20 mouse cellular contexts compared by ENCODE assay signal in the genomic region with DNA sequence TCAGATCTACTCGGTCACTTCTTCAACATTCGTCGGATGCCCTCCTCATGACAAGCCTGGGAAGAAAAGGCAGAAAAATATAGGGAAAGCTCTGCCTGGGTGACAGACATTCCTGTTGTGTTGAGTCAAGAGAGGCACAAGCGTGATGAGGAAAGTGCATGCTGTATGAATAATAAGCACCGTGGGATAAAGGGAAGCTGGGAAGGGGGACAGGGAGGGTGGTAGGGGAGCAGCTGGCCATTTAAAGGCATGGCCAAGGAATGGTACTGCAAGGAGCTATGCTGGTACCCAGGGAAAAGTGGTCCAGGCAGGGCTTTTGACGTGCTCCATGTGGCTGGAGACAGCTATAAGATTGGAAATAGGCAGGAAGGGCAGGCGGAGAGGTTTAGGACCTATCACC.
DNase-seq lines count a peak whose midpoint lies in the region; ATAC-seq and TF ChIP-seq lines count a peak whose summit lies in the region.
"Had no signal": no experiment of that assay in that cellular context is flagged by ENCODE, and none has a peak within 500 bp of the region (broad histone marks: within the 10 kb centered on the region; RNA-seq: fewer than 3 reads in every experiment).

No protein-coding gene starts in this region.

- DNase-seq in brain, embryonic 14.5 days (ENCODE audit: low read depth): peak; percentile 86
- peak; percentile 71 for DNase-seq in forebrain, embryonic 14.5 days (ENCODE audit: low spot score)
- DNase-seq in midbrain, embryonic 14.5 days: no peak
- no peak for DNase-seq in adrenal gland, adult 18-20 months (ENCODE audit: low spot score in 2 of 2)
- no peak for DNase-seq in kidney, postnatal 14 days
- DNase-seq: adrenal gland, adult 8-10 months; cerebellum, adult 9-11 months; embryo, embryonic 11 days; gastrocnemius, postnatal 25 days; heart, adult 2 months; heart, postnatal 4 days; liver; right cerebral cortex, postnatal 14 days; thymus, postnatal 4 days had no signal

- H3K4me2 ChIP-seq in forebrain, embryonic 14.5 days (ENCODE audit: low read length): no peak overlapping the region
- no peak overlapping the region for H3K4me2 ChIP-seq in hindbrain, embryonic 15.5 days
- H3K4me2 ChIP-seq in midbrain, embryonic 14.5 days (ENCODE audit: low read length): no peak overlapping the region
- no peak overlapping the region for H3K4me2 ChIP-seq in heart, embryonic 11.5 days
- H3K4me2 ChIP-seq: heart, embryonic 15.5 days; kidney, embryonic 15.5 days had no signal

- H3K36me3 ChIP-seq in forebrain, embryonic 14.5 days (ENCODE audit: control insufficient read depth, insufficient read depth, low read length): no peaks in the 10 kb centered on the region
- H3K36me3 ChIP-seq in hindbrain, embryonic 15.5 days: no peaks in the 10 kb centered on the region
- no peaks in the 10 kb centered on the region for H3K36me3 ChIP-seq in midbrain, embryonic 14.5 days (ENCODE audit: control insufficient read depth, insufficient read depth, low read length)
- no peaks in the 10 kb centered on the region for H3K36me3 ChIP-seq in heart, embryonic 11.5 days (ENCODE audit: control insufficient read depth, insufficient read depth, low read length)
- H3K36me3 ChIP-seq: heart, embryonic 15.5 days; kidney, embryonic 15.5 days had no signal

- TF ChIP-seq POLR2A in brain, embryonic 14.5 days (IDR thresholded peaks at IDR 0.05; ENCODE audit: borderline replicate concordance, extremely low read depth, insufficient read depth, insufficient read length, poor library complexity, severe bottlenecking): no peak

- 28% methylated on average over 7 of the region's 7 CpGs for WGBS in forebrain, embryonic 14.5 days
- WGBS in hindbrain, embryonic 15.5 days: 44% methylated on average over 7 of the region's 7 CpGs
- 38% methylated on average over 7 of the region's 7 CpGs for WGBS in midbrain, embryonic 14.5 days
- 81% methylated on average over 7 of the region's 7 CpGs for WGBS in heart, embryonic 11.5 days (ENCODE audit: insufficient replicate concordance)

- H3K9ac ChIP-seq in forebrain, embryonic 14.5 days (ENCODE audit: low read length): no peak overlapping the region
- no peak overlapping the region for H3K9ac ChIP-seq in hindbrain, embryonic 15.5 days
- H3K9ac ChIP-seq in midbrain, embryonic 14.5 days (replicated peaks; ENCODE audit: low read length): no peak overlapping the region
- no peak overlapping the region for H3K9ac ChIP-seq in heart, embryonic 11.5 days (ENCODE audit: low read depth, low read length)
- H3K9ac ChIP-seq: heart, embryonic 15.5 days; kidney, embryonic 15.5 days had no signal

- ATAC-seq in forebrain, embryonic 14.5 days: peak; percentile 88
- ATAC-seq in hindbrain, embryonic 15.5 days (ENCODE audit: low FRiP score, low read depth): peak; percentile 77
- ATAC-seq in midbrain, embryonic 14.5 days (ENCODE audit: low FRiP score, low TSS enrichment): peak; percentile 64; the same call in 1 of the 2 replicates
- ATAC-seq in heart, embryonic 11.5 days (replicated peaks; ENCODE audit: insufficient number of reproducible peaks, low FRiP score, low TSS enrichment): no peak
- ATAC-seq: intestine, embryonic 16.5 days; lung, postnatal 0 days had no signal

- H3K27ac ChIP-seq in forebrain, embryonic 14.5 days (ENCODE audit: low read depth, low read length): no peak overlapping the region
- H3K27ac ChIP-seq in hindbrain, embryonic 15.5 days (replicated peaks): no peak overlapping the region
- no peak overlapping the region for H3K27ac ChIP-seq in midbrain, embryonic 14.5 days (replicated peaks; ENCODE audit: low read depth, low read length)
- no peak overlapping the region for H3K27ac ChIP-seq in heart, embryonic 11.5 days (ENCODE audit: low read depth, low read length)
- H3K27ac ChIP-seq: heart, adult 2 months; heart, embryonic 15.5 days; kidney, embryonic 15.5 days had no signal

- H3K4me1 ChIP-seq in forebrain, embryonic 14.5 days (ENCODE audit: control insufficient read depth, insufficient read depth, low read length): peaks cover 9% of the 10 kb centered on the region; the same call in 1 of the 2 replicates
- 0 out of 2 replicates have a peak, but pooled peaks cover 3% of the 10 kb centered on the region for H3K4me1 ChIP-seq in hindbrain, embryonic 15.5 days (replicated peaks)
- peaks cover 4% of the 10 kb centered on the region; the same call in 1 of the 2 replicates for H3K4me1 ChIP-seq in midbrain, embryonic 14.5 days (ENCODE audit: control insufficient read depth, insufficient read depth, low read length)
- H3K4me1 ChIP-seq in heart, embryonic 11.5 days (ENCODE audit: control insufficient read depth, insufficient read depth, low read length): no peaks in the 10 kb centered on the region
- H3K4me1 ChIP-seq: heart, embryonic 15.5 days had no signal

- no peaks in the 10 kb centered on the region; the same call in 1 of the 2 replicates for H3K9me3 ChIP-seq in forebrain, embryonic 14.5 days (replicated peaks; ENCODE audit: control insufficient read depth, low read length)
- H3K9me3 ChIP-seq in hindbrain, embryonic 15.5 days: no peaks in the 10 kb centered on the region
- no peaks in the 10 kb centered on the region for H3K9me3 ChIP-seq in midbrain, embryonic 14.5 days (ENCODE audit: control insufficient read depth, low read length)
- no peaks in the 10 kb centered on the region for H3K9me3 ChIP-seq in heart, embryonic 11.5 days (replicated peaks; ENCODE audit: control insufficient read depth, low read length)
- H3K9me3 ChIP-seq: heart, embryonic 15.5 days; kidney, embryonic 15.5 days had no signal

- H3K4me3 ChIP-seq in forebrain, embryonic 14.5 days (ENCODE audit: low read depth, low read length): no peak overlapping the region
- H3K4me3 ChIP-seq in hindbrain, embryonic 15.5 days: no peak overlapping the region
- H3K4me3 ChIP-seq in midbrain, embryonic 14.5 days (replicated peaks; ENCODE audit: low read depth, low read length): no peak overlapping the region
- no peak overlapping the region for H3K4me3 ChIP-seq in heart, embryonic 11.5 days (ENCODE audit: low read depth, low read length)
- H3K4me3 ChIP-seq: heart, adult 2 months; heart, embryonic 15.5 days; kidney, embryonic 15.5 days had no signal

- no peaks in the 10 kb centered on the region for H3K27me3 ChIP-seq in forebrain, embryonic 14.5 days (replicated peaks; ENCODE audit: control insufficient read depth, insufficient read depth, low read length)
- no peaks in the 10 kb centered on the region for H3K27me3 ChIP-seq in hindbrain, embryonic 15.5 days
- no peaks in the 10 kb centered on the region for H3K27me3 ChIP-seq in midbrain, embryonic 14.5 days (ENCODE audit: control insufficient read depth, insufficient read depth, low read length)
- no peaks in the 10 kb centered on the region for H3K27me3 ChIP-seq in heart, embryonic 11.5 days (ENCODE audit: control insufficient read depth, insufficient read depth, low read length)
- H3K27me3 ChIP-seq: heart, embryonic 15.5 days; kidney, embryonic 15.5 days had no signal

- no peak for TF ChIP-seq CTCF in brain, embryonic 14.5 days (IDR thresholded peaks at IDR 0.05; ENCODE audit: borderline replicate concordance, extremely low read depth, insufficient read depth, insufficient read length)

Comparison
In these comparisons a context has a peak if more than half of its experiments do, and no peak if none do; other contexts are left out.
1. DNase-seq: peak in brain, embryonic 14.5 days (single experiment) and forebrain, embryonic 14.5 days (single experiment); none in midbrain, embryonic 14.5 days (single experiment), adrenal gland, adult 18-20 months (0 of 2) and kidney, postnatal 14 days (single experiment).